Mouse (Mus musculus) lung, adult 2 months (tissue): ENCODE results near the gene Myo10. TPM values are rescaled to one million over a fixed set of nuclear protein-coding genes. Genes with fewer than 3 reads are reported as not detected.
A peak's percentile ranks its signal among the peaks of the same experiment; 100 is the strongest.

ENCODE experiments used
- DNase-seq: peaks from one replicate; pipeline ENCODE4 v3.0.0; 2022
- H3K4me1 ChIP-seq: fragments of 200-500 bp; 2 replicates; pipeline ENCODE4 v1.6.1; 2011; ENCODE audit warnings: low read length; ENCODE audit not compliant: control insufficient read depth, insufficient read depth
- H3K4me3 ChIP-seq: fragments of 200-500 bp; replicated peaks from 2 replicates; pipeline ENCODE3; 2011; ENCODE audit warnings: low read depth, mild to moderate bottlenecking, control low read depth, low read length; ENCODE audit errors: extremely low read depth
- CTCF ChIP-seq: fragments of 200-500 bp; IDR thresholded peaks from 2 replicates; pipeline ENCODE4 v1.5.1; 2011; ENCODE audit warnings: mild to moderate bottlenecking, low read length, control low read depth; ENCODE audit not compliant: insufficient read depth
- POLR2A ChIP-seq: fragments of 200-500 bp; IDR thresholded peaks from 2 replicates; pipeline ENCODE4 v1.6.1; 2011; ENCODE audit warnings: low read depth, mild to moderate bottlenecking, control low read depth, low read length, borderline replicate concordance; ENCODE audit errors: extremely low read depth
- WGBS: fragments of 180-500 bp; shearing (Covaris S2); methylation state at CpG from one replicate; pipeline ENCODE4 v1.1.7; 2018; 5-methylcytosine and 5-hydroxymethylcytosine counted together
- polyA plus RNA-seq: library from polyadenylated mRNA; depleted of rRNA; stranded (reverse); fragments of >200 nt; gene quantifications from 2 replicates; pipeline ENCODE4 v1.2.3, GENCODE M21; 2012

Gene Myo10
- polyA plus RNA-seq, 1 experiment: 81.3 TPM

DNA sequence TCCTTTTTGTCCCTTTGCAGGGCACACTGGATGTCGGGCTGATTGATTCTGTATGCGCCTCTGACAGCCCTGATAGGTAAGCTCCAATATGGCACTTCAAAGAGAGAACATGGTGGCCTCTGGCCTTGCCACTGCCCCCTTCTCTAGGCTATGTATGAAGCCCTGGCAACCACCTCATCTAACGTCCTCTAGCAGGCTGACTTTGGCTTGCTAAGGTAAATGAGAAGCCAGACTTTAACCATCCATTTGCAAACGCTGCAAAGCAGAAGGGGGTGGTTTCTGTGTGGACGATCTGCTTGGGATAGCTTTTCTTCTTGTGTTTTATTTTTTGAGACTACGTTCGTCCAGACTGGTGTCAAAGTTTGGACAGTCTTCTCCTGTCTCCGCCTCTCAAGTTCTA, 174.9 kb downstream of the Myo10 start:
- no peak for TF ChIP-seq POLR2A
- TF ChIP-seq CTCF: no peak
- Histone ChIP-seq H3K4me1 (no peaks in the 10 kb centered on the region), H3K4me3 (no peak overlapping the region)
- DNase-seq: no peak
- WGBS: 83% methylated on average over 8 of the region's 8 CpGs

DNA sequence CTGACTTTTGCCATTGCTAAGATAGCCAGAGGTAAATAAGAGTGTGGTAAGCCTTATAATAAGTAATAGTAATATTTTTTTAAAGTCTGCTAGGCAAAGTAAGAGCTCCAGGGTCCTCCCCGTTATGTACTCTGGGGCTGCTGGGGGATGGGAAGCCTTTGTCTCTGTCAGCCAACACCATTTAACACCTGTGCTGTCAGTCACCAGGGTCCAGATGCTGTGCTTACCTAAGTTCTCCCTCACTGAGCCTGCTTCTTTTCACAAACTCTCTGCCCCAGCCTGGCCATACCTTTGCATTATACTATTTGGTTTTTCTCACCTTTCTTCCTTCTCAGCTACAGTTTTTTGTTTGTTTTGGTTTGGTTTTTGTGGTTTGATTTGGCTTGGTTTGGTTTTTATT, 175.6 kb downstream of the Myo10 start:
- WGBS: 100% methylated on average over 1 of the region's 1 CpGs
- TF ChIP-seq CTCF: no peak
- no peak for TF ChIP-seq POLR2A
- H3K4me1 ChIP-seq: no peaks in the 10 kb centered on the region
- DNase-seq: no peak
- H3K4me3 ChIP-seq: no peak overlapping the region

DNA sequence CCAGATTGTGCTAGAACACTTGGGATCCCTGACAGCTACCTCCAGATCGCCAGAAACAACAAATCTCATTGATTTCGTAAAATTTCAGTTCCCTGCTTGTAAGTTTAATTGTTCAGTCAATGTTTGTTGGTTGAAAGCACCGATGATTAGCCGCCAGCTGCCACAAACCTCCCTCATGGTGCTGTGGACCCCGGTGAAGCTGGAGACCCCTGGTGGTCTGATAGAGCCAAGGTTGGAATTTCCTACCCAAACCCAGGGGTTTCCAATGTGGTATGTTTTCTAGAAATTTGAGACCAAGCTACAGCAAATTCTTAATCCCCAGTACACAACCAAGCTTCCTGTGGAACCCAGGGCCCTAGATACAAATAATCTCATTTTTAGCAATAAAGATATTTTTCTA, 179.4 kb downstream of the Myo10 start:
- no peak overlapping the region for H3K4me3 ChIP-seq
- TF ChIP-seq POLR2A (no peak), CTCF (no peak)
- DNase-seq: no peak
- H3K4me1 ChIP-seq: no peaks in the 10 kb centered on the region
- WGBS: 77% methylated on average over 5 of the region's 5 CpGs

DNA sequence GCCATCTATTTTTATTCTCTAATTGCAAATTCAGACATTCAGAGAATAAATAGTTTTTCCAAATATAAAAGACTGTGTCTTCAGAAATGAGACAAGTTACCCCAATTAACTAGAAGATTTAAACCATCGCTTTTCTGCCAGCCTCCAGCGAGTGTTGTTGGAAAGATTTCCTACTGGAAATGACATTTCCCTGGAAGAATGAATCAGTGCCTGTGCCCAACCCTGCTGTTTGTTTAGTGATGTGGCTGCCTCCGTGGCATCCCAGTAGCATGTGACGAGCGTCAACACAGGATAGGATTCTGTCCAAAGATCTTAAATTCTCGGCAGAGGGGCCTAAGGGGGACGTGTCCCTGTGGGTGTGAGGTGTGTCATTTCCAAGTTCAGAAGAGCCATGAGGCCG, 179.9 kb downstream of the Myo10 start:
- 65% methylated on average over 8 of the region's 8 CpGs for WGBS
- Histone ChIP-seq H3K4me1 (no peaks in the 10 kb centered on the region), H3K4me3 (no peak overlapping the region)
- DNase-seq: no peak
- no peak for TF ChIP-seq POLR2A
- TF ChIP-seq CTCF: no peak

DNA sequence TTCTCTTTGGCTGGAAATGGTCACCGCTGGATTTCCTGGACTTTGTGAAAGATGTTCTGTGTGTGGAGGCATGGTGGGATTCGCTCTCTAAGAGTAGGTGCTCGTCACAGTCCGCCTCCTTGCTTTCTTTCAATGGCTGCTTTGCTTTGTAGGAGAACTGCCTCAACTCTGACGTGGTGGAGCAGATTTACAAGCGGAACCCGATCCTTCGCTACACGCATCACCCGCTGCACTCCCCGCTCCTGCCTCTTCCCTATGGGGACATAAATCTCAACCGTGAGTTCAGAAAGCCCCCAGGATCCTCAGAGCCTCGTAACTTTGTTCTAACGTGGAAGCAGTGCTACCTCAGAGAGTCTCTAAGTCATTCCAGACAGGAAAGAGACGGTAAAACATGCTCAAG, 180.8 kb downstream of the Myo10 start:
- Histone ChIP-seq H3K4me1 (no peaks in the 10 kb centered on the region), H3K4me3 (no peak overlapping the region)
- DNase-seq: no peak
- 91% methylated on average over 15 of the region's 15 CpGs for WGBS
- TF ChIP-seq CTCF (no peak), POLR2A (no peak)

DNA sequence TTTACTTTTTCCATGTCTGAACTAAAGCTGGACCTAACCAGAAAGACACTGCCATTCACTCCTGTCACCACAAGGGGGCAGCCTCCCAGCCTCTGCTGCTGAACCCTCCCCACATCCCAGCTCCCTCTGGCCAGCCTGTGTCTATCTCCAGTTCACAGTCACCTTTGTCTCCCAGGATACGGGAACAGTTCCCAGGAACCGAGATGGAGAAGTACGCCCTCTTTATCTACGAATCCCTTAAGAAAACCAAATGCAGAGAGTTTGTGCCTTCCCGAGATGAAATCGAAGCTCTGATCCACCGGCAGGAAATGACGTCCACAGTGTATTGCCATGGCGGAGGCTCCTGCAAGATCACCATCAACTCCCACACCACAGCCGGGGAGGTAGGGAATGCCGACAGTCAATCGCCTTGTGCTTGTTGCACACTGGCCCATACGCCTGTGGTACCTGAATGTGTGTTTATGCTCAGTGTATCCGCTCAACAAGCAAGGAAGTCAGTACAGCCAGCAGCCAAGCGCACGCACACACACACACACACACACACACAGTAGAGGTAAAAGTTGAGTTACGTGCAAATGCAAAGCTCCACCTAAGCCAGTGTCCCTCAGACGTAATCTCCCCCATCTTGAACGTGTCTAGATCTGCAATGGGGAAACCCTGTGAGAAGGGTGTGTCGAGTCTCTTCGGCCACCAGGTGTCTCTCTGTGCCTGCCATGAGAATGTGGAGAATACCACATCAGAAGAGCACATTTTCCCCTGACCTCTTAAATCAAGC, 183.2 kb downstream of the Myo10 start:
- TF ChIP-seq CTCF (peak; percentile 87), POLR2A (no peak)
- Histone ChIP-seq H3K4me3 (no peak overlapping the region), H3K4me1 (no peaks in the 10 kb centered on the region)
- DNase-seq: peak; percentile 73
- 79% methylated on average over 21 of the region's 21 CpGs for WGBS

DNA sequence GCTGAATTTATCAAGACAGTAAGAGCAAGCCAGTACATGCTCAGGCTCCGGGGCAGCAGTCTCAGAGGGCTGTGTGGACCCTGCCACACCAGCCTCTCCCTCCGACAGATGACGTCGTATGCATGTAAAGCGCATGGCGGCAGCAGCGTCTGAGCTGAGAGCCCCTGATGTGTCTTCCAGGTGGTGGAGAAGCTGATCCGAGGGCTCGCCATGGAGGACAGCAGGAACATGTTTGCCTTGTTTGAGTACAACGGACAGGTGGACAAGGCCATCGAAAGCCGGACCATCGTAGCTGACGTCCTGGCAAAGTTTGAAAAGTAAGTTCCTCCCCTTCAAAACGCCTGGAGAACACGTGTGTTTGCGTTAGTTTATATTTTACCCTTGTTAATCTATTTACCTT, 184.0 kb downstream of the Myo10 start:
- TF ChIP-seq POLR2A: no peak
- no peak for TF ChIP-seq CTCF
- 88% methylated on average over 17 of the region's 17 CpGs for WGBS
- Histone ChIP-seq H3K4me3 (no peak overlapping the region), H3K4me1 (no peaks in the 10 kb centered on the region)
- no peak for DNase-seq

DNA sequence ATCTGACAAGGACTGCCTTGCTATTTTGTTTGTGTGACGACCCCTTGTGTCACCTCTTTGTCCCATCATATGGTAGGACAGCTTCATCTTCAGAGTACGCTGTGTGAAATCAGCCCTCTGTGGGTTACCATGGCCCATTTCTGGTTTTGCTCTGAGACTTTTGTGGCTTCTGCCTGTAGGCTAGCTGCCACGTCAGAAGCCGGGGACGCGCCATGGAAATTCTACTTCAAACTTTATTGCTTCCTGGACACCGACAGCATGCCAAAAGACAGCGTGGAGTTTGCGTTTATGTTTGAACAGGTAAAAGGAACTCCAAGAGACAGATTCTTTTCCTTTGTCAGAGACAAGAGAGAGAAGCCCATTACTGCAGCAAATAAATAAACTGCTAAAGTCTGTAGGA, 184.6 kb downstream of the Myo10 start:
- Histone ChIP-seq H3K4me1 (no peaks in the 10 kb centered on the region), H3K4me3 (no peak overlapping the region)
- TF ChIP-seq POLR2A (no peak), CTCF (no peak)
- WGBS: 87% methylated on average over 9 of the region's 9 CpGs
- no peak for DNase-seq

DNA sequence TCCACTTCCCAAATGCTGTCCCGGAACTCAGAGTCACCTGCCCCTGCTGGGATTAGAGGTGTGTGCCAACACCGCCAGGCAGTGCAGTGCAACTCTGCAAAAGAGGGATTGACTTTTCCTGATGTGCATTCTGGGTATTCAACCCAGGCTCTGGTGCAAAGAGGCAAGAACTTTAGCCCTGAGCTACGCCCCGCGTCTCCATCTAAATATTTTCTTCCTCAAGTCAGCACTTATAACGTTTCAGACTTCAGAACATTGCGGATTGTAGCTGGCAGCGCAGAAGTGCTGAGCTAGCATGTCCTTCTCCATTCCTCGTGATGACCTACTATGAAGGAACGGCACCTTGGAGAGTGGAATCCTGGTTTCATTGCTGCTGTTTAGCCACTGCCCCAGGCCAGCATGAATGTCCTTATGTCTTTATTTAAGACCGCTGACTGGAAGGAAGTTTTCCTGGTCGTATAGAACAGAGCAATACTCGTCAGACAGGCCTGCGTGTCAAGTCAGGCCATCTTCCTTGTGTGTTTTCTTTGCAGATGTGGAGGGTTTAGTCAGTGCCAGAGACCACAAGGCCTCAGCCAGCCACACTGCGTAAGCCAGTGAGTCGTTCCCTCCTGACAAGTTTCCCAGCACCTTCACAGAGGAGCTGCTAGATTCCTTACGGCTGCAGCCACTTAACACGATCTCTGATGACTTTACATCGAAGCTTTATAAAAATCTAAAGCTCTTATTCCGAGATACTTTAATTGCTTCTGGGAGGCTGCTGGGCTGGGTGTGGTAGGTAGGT, 186.5 kb downstream of the Myo10 start:
- Histone ChIP-seq H3K4me1 (no peaks in the 10 kb centered on the region), H3K4me3 (no peak overlapping the region)
- WGBS: 78% methylated on average over 20 of the region's 20 CpGs
- no peak for DNase-seq
- TF ChIP-seq CTCF (no peak), POLR2A (no peak)

DNA sequence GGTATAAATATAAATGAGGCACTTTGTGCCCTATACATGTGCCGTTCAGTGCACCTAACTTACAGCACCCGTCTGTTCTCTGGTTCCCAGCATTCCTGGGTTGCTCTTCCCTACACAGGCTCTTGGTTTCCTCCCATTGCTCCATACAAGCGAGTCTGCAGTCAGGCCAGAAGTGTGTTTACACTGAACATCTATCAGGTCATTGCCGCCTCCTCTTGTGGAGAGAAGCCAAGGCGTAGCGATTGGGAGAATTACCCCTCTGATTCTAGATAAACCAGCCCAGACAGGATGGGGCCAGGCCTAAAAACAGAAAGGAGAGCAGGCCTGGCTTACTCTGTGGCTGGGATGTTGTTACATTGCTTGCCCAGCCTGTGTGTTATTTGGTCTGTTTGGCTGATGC, 187.3 kb downstream of the Myo10 start:
- Histone ChIP-seq H3K4me3 (no peak overlapping the region), H3K4me1 (no peaks in the 10 kb centered on the region)
- DNase-seq: no peak
- no peak for TF ChIP-seq POLR2A
- TF ChIP-seq CTCF: no peak
- 38% methylated on average over 6 of the region's 6 CpGs for WGBS

DNA sequence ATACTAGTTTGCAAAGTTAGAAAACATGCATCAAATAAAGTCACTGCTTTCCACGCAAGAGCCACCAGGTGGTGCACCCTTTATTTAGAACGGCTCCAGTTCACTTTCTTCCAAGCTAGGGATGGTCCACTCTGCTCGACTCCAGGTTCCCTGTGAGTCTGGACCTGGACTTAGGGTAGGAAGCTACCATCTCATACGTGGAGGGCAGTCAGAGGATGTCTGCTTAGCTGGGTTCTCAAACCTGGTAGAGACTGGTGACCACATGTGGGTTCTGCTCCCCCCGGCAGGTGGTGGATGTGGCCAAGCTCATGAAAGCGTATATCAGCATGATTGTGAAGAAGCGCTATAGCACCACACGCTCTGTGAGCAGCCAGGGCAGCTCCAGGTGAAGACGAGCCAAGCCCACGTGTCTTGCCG, 189.5 kb downstream of the Myo10 start:
- Histone ChIP-seq H3K4me1 (no peaks in the 10 kb centered on the region), H3K4me3 (no peak overlapping the region)
- TF ChIP-seq POLR2A (no peak), CTCF (0 out of 2 replicates have a peak, but pooled peaks have one; percentile 10)
- WGBS: 76% methylated on average over 11 of the region's 11 CpGs
- DNase-seq: no peak
